Mouse (Mus musculus): Measurements from ENCODE around the gene P2ry12. TPM values are rescaled to one million over a fixed set of nuclear protein-coding genes. Genes with fewer than 3 reads are reported as not detected.

The P2ry12 gene
- polyA plus RNA-seq, 1 experiment from 2014 or later = 0.06 TPM

- WGBS = 88% methylated on average over 3 of the region's 3 CpGs
- H3K4me3 ChIP-seq = no peak overlapping the region
- H3K36me3 ChIP-seq = no peaks in the 10 kb centered on the region
- H3K9me3 ChIP-seq (replicated peaks) = no peaks in the 10 kb centered on the region
- DNase-seq (ENCODE audit: low spot score) = no peak
- no peaks in the 10 kb centered on the region for H3K27me3 ChIP-seq (ENCODE audit: low read depth, poor library complexity, severe bottlenecking)
- peaks cover 28% of the 10 kb centered on the region for H3K4me1 ChIP-seq
- H3K27ac ChIP-seq = no peak overlapping the region
Observed at GRCm38 (mm10) chr3:59263988-59264387, 1.3 kb upstream of the P2ry12 start.

GRCm38 (mm10) chr3:59263417-59263816 lies 746 bp upstream of the P2ry12 start:
- H3K4me3 ChIP-seq = no peak overlapping the region
- 95% methylated on average over 2 of the region's 2 CpGs for WGBS
- no peaks in the 10 kb centered on the region for H3K9me3 ChIP-seq (replicated peaks)
- no peaks in the 10 kb centered on the region for H3K27me3 ChIP-seq (ENCODE audit: low read depth, poor library complexity, severe bottlenecking)
- H3K4me1 ChIP-seq = peaks cover 30% of the 10 kb centered on the region
- DNase-seq (ENCODE audit: low spot score) = no peak
- H3K27ac ChIP-seq = no peak overlapping the region
- no peaks in the 10 kb centered on the region for H3K36me3 ChIP-seq

- H3K4me3 ChIP-seq = no peak overlapping the region
- 83% methylated on average over 9 of the region's 9 CpGs for WGBS
- no peak overlapping the region for H3K27ac ChIP-seq
- no peak for DNase-seq (ENCODE audit: low spot score)
- H3K27me3 ChIP-seq (ENCODE audit: low read depth, poor library complexity, severe bottlenecking) = no peaks in the 10 kb centered on the region
- H3K9me3 ChIP-seq (replicated peaks) = no peaks in the 10 kb centered on the region
- peaks cover 38% of the 10 kb centered on the region for H3K4me1 ChIP-seq
- no peaks in the 10 kb centered on the region for H3K36me3 ChIP-seq
Observed at GRCm38 (mm10) chr3:59261709-59262472, 780 bp downstream of the P2ry12 start.

GRCm38 (mm10) chr3:59260745-59261144 lies 1.9 kb downstream of the P2ry12 start:
- 40% methylated on average over 5 of the region's 5 CpGs for WGBS
- DNase-seq (ENCODE audit: low spot score) = no peak
- peaks cover 38% of the 10 kb centered on the region for H3K4me1 ChIP-seq
- no peaks in the 10 kb centered on the region for H3K27me3 ChIP-seq (ENCODE audit: low read depth, poor library complexity, severe bottlenecking)
- H3K9me3 ChIP-seq (replicated peaks) = no peaks in the 10 kb centered on the region
- H3K4me3 ChIP-seq = no peak overlapping the region
- H3K36me3 ChIP-seq = no peaks in the 10 kb centered on the region
- peak overlapping the region; percentile 70; the same call in 1 of the 2 replicates for H3K27ac ChIP-seq

GRCm38 (mm10) chr3:59257740-59258664 lies 4.7 kb downstream of the P2ry12 start:
- Histone ChIP-seq H3K4me3 (no peak overlapping the region), H3K27ac (peak overlapping the region; percentile 56; the same call in 1 of the 2 replicates), H3K9me3 (replicated peaks) (no peaks in the 10 kb centered on the region), H3K4me1 (peaks cover 38% of the 10 kb centered on the region), H3K27me3 (ENCODE audit: low read depth, poor library complexity, severe bottlenecking) (no peaks in the 10 kb centered on the region), H3K36me3 (no peaks in the 10 kb centered on the region)
- WGBS = 69% methylated on average over 20 of the region's 20 CpGs
- DNase-seq (ENCODE audit: low spot score) = peak; percentile 45

- Histone ChIP-seq H3K4me1 (no peaks in the 10 kb centered on the region), H3K27me3 (ENCODE audit: low read depth, poor library complexity, severe bottlenecking) (no peaks in the 10 kb centered on the region), H3K9me3 (replicated peaks) (no peaks in the 10 kb centered on the region), H3K27ac (no peak overlapping the region), H3K4me3 (no peak overlapping the region), H3K36me3 (no peaks in the 10 kb centered on the region)
- DNase-seq (ENCODE audit: low spot score) = no peak
- WGBS = 100% methylated on average over 1 of the region's 1 CpGs
Observed at GRCm38 (mm10) chr3:59250454-59250853, 12.2 kb downstream of the P2ry12 start.

GRCm38 (mm10) chr3:59248031-59248430 lies 14.6 kb downstream of the P2ry12 start:
- no peaks in the 10 kb centered on the region for H3K36me3 ChIP-seq
- no peak overlapping the region for H3K4me3 ChIP-seq
- H3K27ac ChIP-seq = no peak overlapping the region
- DNase-seq (ENCODE audit: low spot score) = no peak
- no peaks in the 10 kb centered on the region for H3K4me1 ChIP-seq
- no peaks in the 10 kb centered on the region for H3K9me3 ChIP-seq (replicated peaks)
- H3K27me3 ChIP-seq (ENCODE audit: low read depth, poor library complexity, severe bottlenecking) = no peaks in the 10 kb centered on the region
- 91% methylated on average over 6 of the region's 6 CpGs for WGBS

GRCm38 (mm10) chr3:59243384-59243783 lies 19.3 kb downstream of the P2ry12 start:
- Histone ChIP-seq H3K36me3 (no peaks in the 10 kb centered on the region), H3K4me1 (no peaks in the 10 kb centered on the region), H3K27me3 (ENCODE audit: low read depth, poor library complexity, severe bottlenecking) (no peaks in the 10 kb centered on the region), H3K27ac (no peak overlapping the region), H3K4me3 (no peak overlapping the region), H3K9me3 (replicated peaks) (no peaks in the 10 kb centered on the region)
- 90% methylated on average over 6 of the region's 6 CpGs for WGBS
- no peak for DNase-seq (ENCODE audit: low spot score)

- Histone ChIP-seq H3K27ac (no peak overlapping the region), H3K27me3 (ENCODE audit: low read depth, poor library complexity, severe bottlenecking) (no peaks in the 10 kb centered on the region), H3K4me3 (no peak overlapping the region), H3K9me3 (replicated peaks) (no peaks in the 10 kb centered on the region), H3K4me1 (no peaks in the 10 kb centered on the region), H3K36me3 (no peaks in the 10 kb centered on the region)
- 74% methylated on average over 5 of the region's 5 CpGs for WGBS
- DNase-seq (ENCODE audit: low spot score) = no peak
Observed at GRCm38 (mm10) chr3:59234878-59235277, 27.8 kb downstream of the P2ry12 start.

- Histone ChIP-seq H3K27ac (no peak overlapping the region), H3K4me3 (no peak overlapping the region), H3K9me3 (replicated peaks) (no peaks in the 10 kb centered on the region), H3K27me3 (ENCODE audit: low read depth, poor library complexity, severe bottlenecking) (no peaks in the 10 kb centered on the region), H3K36me3 (no peaks in the 10 kb centered on the region), H3K4me1 (peaks cover 7% of the 10 kb centered on the region)
- 86% methylated on average over 3 of the region's 3 CpGs for WGBS
- DNase-seq (ENCODE audit: low spot score) = no peak
Observed at GRCm38 (mm10) chr3:59230912-59231311, 31.8 kb downstream of the P2ry12 start.

- Histone ChIP-seq H3K36me3 (no peaks in the 10 kb centered on the region), H3K27ac (no peak overlapping the region), H3K9me3 (replicated peaks) (no peaks in the 10 kb centered on the region), H3K27me3 (ENCODE audit: low read depth, poor library complexity, severe bottlenecking) (no peaks in the 10 kb centered on the region), H3K4me1 (peaks cover 7% of the 10 kb centered on the region), H3K4me3 (no peak overlapping the region)
- 63% methylated on average over 10 of the region's 10 CpGs for WGBS
- no peak for DNase-seq (ENCODE audit: low spot score)
Observed at GRCm38 (mm10) chr3:59228730-59229551, 33.7 kb downstream of the P2ry12 start.

- Histone ChIP-seq H3K27me3 (ENCODE audit: low read depth, poor library complexity, severe bottlenecking) (no peaks in the 10 kb centered on the region), H3K4me1 (peaks cover 7% of the 10 kb centered on the region), H3K4me3 (no peak overlapping the region), H3K36me3 (no peaks in the 10 kb centered on the region), H3K9me3 (replicated peaks) (no peaks in the 10 kb centered on the region), H3K27ac (no peak overlapping the region)
- no peak for DNase-seq (ENCODE audit: low spot score)
- 96% methylated on average over 9 of the region's 9 CpGs for WGBS
Observed at GRCm38 (mm10) chr3:59227696-59228095, 35.0 kb downstream of the P2ry12 start.

Data from limb, embryonic 10.5 days (tissue).